ENCODE assay signal across 8 mouse cellular contexts in genomic region chr7:129235410-129235809, GRCm38 (mm10). TPM values are rescaled to one million over a fixed set of nuclear protein-coding genes. Genes with fewer than 3 reads are reported as not detected.
A peak's percentile ranks its signal among the peaks of the same experiment; 100 is the strongest.
DNase-seq lines count a peak whose midpoint lies in the region; ATAC-seq lines count a peak whose summit lies in the region.

No protein-coding gene starts in this region.

- intact Hi-C loops in left cerebral cortex, postnatal 14 days (cut with DNase I): loop anchor here (5.0 to 10.0 kb wide), 2 partner anchors 149 to 272 kb away; no protein-coding TSS in a partner anchor

- H3K36me3 ChIP-seq in forebrain, embryonic 11.5 days (ENCODE audit: control insufficient read depth, insufficient read depth, low read length): no peaks in the 10 kb centered on the region

- no peak overlapping the region for H3K9ac ChIP-seq in forebrain, embryonic 11.5 days (ENCODE audit: low read length)

- DNase-seq in adrenal gland, postnatal 10 days: peak; percentile 33
- DNase-seq in adrenal gland, adult 8-10 months: no peak
- peak; percentile 30 to 59 for DNase-seq in left cerebral cortex, postnatal 14 days (ENCODE audit: low spot score in 2 of 2)
- DNase-seq in left cerebral cortex, adult 11 months (ENCODE audit: low spot score): no peak
- peak; percentile 51 for DNase-seq in forebrain, embryonic 11.5 days (ENCODE audit: low spot score)
- DNase-seq in mesoderm, embryonic 11.5 days (ENCODE audit: low read depth, low spot score): peak; percentile 57
- no peak for DNase-seq in spleen, postnatal 4 days (ENCODE audit: low spot score in 2 of 2)

- H3K4me1 ChIP-seq in forebrain, embryonic 11.5 days (replicated peaks; ENCODE audit: control insufficient read depth, insufficient read depth, low read length): no peaks in the 10 kb centered on the region

- no peaks in the 10 kb centered on the region for H3K27me3 ChIP-seq in forebrain, embryonic 11.5 days (ENCODE audit: control insufficient read depth, insufficient read depth, low read length)

- 54% methylated on average over 2 of the region's 2 CpGs for WGBS in forebrain, embryonic 11.5 days

- ATAC-seq in forebrain, embryonic 11.5 days (replicated peaks; ENCODE audit: low FRiP score): no peak
- ATAC-seq in erythroid progenitor cell, adult 5-6 weeks (replicated peaks; ENCODE audit: low FRiP score, poor library complexity, severe bottlenecking): no peak

- no peak overlapping the region for H3K27ac ChIP-seq in forebrain, embryonic 11.5 days (ENCODE audit: low read depth, low read length)

- no peaks in the 10 kb centered on the region for H3K9me3 ChIP-seq in forebrain, embryonic 11.5 days (ENCODE audit: control insufficient read depth, low read length)

- H3K4me2 ChIP-seq in forebrain, embryonic 11.5 days (ENCODE audit: low read depth, low read length, severe bottlenecking): no peak overlapping the region

- H3K4me3 ChIP-seq in forebrain, embryonic 11.5 days (ENCODE audit: low read depth, low read length): no peak overlapping the region

RNA-seq across cellular contexts. Expression of gene Plpp4, which starts 21.4 kb away (rescaled TPM):
- under 1 TPM; 0.27 to 0.45 TPM for total RNA-seq in adrenal gland, postnatal 10 days (2021)
- not detected for total RNA-seq in adrenal gland, adult 8-10 months (2022)
- 1 to 10 TPM; 8.5 to 9.1 TPM for total RNA-seq in left cerebral cortex, postnatal 14 days (2021)
- polyA plus RNA-seq in forebrain, embryonic 11.5 days (2014; fragmentation: Nextera tagmentation; extraction: Ambion mirVana): 1.0 and 2.4 TPM in 2 replicates
- total RNA-seq in erythroid progenitor cell, adult 5-6 weeks (2015; ENCODE audit: low replicate concordance): not detected in 2 replicates
- total RNA-seq in erythroid progenitor cell, adult 5-6 weeks (2017; ENCODE audit: low replicate concordance): not detected in 2 replicates

Comparison
In these comparisons a context has a peak if more than half of its experiments do, and no peak if none do; other contexts are left out.
1. DNase-seq: peak in adrenal gland, postnatal 10 days (single experiment), left cerebral cortex, postnatal 14 days (2 of 2), forebrain, embryonic 11.5 days (single experiment) and mesoderm, embryonic 11.5 days (single experiment); none in adrenal gland, adult 8-10 months (single experiment), left cerebral cortex, adult 11 months (single experiment) and spleen, postnatal 4 days (0 of 2).
2. RNA of gene Plpp4, which starts 21.4 kb away (total RNA-seq): 8.5 to 9.1 TPM in left cerebral cortex, postnatal 14 days; 0.27 to 0.45 TPM in adrenal gland, postnatal 10 days, not detected in adrenal gland, adult 8-10 months and not detected in erythroid progenitor cell, adult 5-6 weeks; every median in the first group is over 4 times any median in the second.